Mouse (Mus musculus) midbrain, embryonic 11.5 days (tissue): ENCODE measurements at regions not wholly inside any gene's neighbourhood (a gene's known extent, or its start where the extent isn't known, plus 50 kb on each side); places are given as distances from the start of the nearest gene placed in this dataset.

ENCODE experiments used
- ATAC-seq: fragments of 200-750 bp; cut with Nextera tagmentation; 2 replicates; pipeline ENCODE4 v1.8.0; 2017; ENCODE audit warnings: moderate TSS enrichment, moderate library complexity; ENCODE audit not compliant: low FRiP score
- DNase-seq: peaks from one replicate; pipeline ENCODE4 v3.0.0; 2015; ENCODE audit warnings: low spot score; ENCODE audit errors: missing footprints
- H3K27ac ChIP-seq: fragments of 300-500 bp; sonication (generic); 2 replicates; pipeline ENCODE4 v1.5.1; 2014; ENCODE audit warnings: low read depth, low read length
- H3K27me3 ChIP-seq: fragments of 300-500 bp; sonication (generic); 2 replicates; pipeline ENCODE4 v1.6.1; 2014; ENCODE audit warnings: mild to moderate bottlenecking, low read length, moderate library complexity, mixed read lengths; ENCODE audit not compliant: control insufficient read depth, insufficient read depth
- H3K36me3 ChIP-seq: fragments of 300-500 bp; sonication (generic); 2 replicates; pipeline ENCODE4 v1.6.1; 2014; ENCODE audit warnings: mild to moderate bottlenecking, low read length, moderate library complexity, mixed read lengths; ENCODE audit not compliant: control insufficient read depth, insufficient read depth
- H3K4me1 ChIP-seq: fragments of 300-500 bp; sonication (generic); 2 replicates; pipeline ENCODE4 v1.6.1; 2014; ENCODE audit warnings: low read length; ENCODE audit not compliant: control insufficient read depth, insufficient read depth
- H3K4me2 ChIP-seq: fragments of 300-500 bp; sonication (generic); 2 replicates; pipeline ENCODE4 v1.6.1; 2014; ENCODE audit warnings: mild to moderate bottlenecking, moderate library complexity
- H3K4me3 ChIP-seq: fragments of 300-500 bp; sonication (generic); 2 replicates; pipeline ENCODE4 v1.5.1; 2014; ENCODE audit warnings: low read depth, low read length
- H3K9ac ChIP-seq: fragments of 300-500 bp; sonication (generic); 2 replicates; pipeline ENCODE4 v1.6.1; 2014; ENCODE audit warnings: low read length
- H3K9me3 ChIP-seq: fragments of 300-500 bp; sonication (generic); 2 replicates; pipeline ENCODE4 v1.6.1; 2016; ENCODE audit warnings: low read length; ENCODE audit not compliant: control insufficient read depth
- WGBS: fragments of 180-500 bp; shearing (Covaris S2); extraction: QIAGEN DNeasy Blood & Tissue Kit; methylation state at CpG from one replicate; pipeline ENCODE4 v1.1.7; 2014; 5-methylcytosine and 5-hydroxymethylcytosine counted together

DNA sequence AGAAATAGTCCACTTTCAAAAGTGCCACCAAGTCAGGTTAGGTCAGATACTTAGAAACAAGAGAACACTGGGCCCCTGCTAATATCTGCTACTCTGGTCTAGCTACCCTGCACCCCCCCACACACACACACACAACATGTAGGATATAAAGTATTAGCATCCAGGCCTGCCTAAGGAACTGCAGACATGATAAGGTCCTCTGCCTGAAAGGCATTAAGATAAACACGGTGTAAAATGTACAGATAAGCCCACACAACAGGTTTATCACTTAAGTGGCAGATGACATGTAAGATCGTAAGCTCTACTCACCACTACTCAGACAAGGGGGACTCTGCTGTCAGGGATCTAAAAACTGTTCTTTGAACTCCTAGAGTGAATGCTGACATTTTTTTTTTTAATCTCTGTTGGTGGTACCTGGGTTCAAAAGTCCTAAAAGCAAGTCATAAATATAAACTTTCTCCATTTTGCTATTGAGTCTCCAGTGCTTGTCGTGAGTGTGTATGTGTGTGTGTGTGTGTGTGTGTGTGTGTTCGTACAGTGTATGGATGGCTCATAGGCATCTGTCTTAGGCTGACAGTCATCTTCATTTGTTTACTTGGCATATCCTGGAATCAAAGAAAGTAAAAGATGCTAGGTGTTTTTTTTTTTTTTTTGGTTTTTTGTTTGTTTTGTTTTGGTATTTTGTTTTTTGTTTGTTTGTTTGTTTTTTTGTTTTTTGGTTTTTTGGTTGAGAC lies 52.2 kb downstream of the Gm9817 start:
- Histone ChIP-seq H3K27ac (no peak overlapping the region), H3K9ac (no peak overlapping the region), H3K36me3 (no peaks in the 10 kb centered on the region), H3K4me1 (no peaks in the 10 kb centered on the region), H3K9me3 (no peaks in the 10 kb centered on the region), H3K4me3 (no peak overlapping the region), H3K27me3 (no peaks in the 10 kb centered on the region), H3K4me2 (no peak overlapping the region)
- DNase-seq (no peak), ATAC-seq (no peak)
- 86% methylated on average over 4 of the region's 4 CpGs for WGBS

DNA sequence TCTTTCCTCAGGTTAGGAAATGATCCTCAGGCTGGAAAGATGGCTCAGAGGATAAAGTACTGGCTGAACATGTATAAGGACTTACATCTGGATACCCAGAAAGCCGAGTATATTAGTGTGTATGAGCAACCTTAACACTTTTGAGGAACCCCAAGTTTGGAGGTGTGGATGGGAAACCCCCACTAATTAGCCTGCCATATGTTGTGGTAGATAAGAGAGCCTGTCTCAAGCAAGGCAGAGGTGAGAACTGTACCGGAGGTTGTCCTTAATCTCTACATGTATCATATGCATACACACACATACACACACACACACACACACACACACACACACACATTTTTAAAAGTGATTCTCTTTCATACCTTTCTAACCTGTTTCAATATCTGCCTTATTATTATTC lies 62.1 kb downstream of the Gm9817 start:
- H3K4me2 ChIP-seq, result no peak overlapping the region
- no peaks in the 10 kb centered on the region for H3K9me3 ChIP-seq
- no peaks in the 10 kb centered on the region for H3K27me3 ChIP-seq
- no peak for DNase-seq
- H3K36me3 ChIP-seq, result no peaks in the 10 kb centered on the region
- H3K9ac ChIP-seq, result no peak overlapping the region
- no peak for ATAC-seq
- no peaks in the 10 kb centered on the region for H3K4me1 ChIP-seq
- no peak overlapping the region for H3K4me3 ChIP-seq
- H3K27ac ChIP-seq, result no peak overlapping the region
- WGBS, result 78% methylated on average over 2 of the region's 2 CpGs

GRCm38 (mm10) chr13:45145129-45145528 lies 66.6 kb downstream of the Gm9817 start:
- H3K4me3 ChIP-seq, result no peak overlapping the region
- H3K4me1 ChIP-seq, result no peaks in the 10 kb centered on the region
- 85% methylated on average over 6 of the region's 6 CpGs for WGBS
- no peak for DNase-seq
- H3K9ac ChIP-seq, result no peak overlapping the region
- no peak for ATAC-seq
- H3K36me3 ChIP-seq, result no peaks in the 10 kb centered on the region
- no peak overlapping the region for H3K27ac ChIP-seq
- H3K9me3 ChIP-seq, result no peaks in the 10 kb centered on the region
- H3K27me3 ChIP-seq, result no peaks in the 10 kb centered on the region
- no peak overlapping the region for H3K4me2 ChIP-seq

GRCm38 (mm10) chr13:45156223-45156622 lies 77.7 kb downstream of the Gm9817 start:
- ATAC-seq, result no peak
- 67% methylated on average over 3 of the region's 3 CpGs for WGBS
- DNase-seq, result no peak

GRCm38 (mm10) chr13:45156982-45157381 lies 78.5 kb downstream of the Gm9817 start:
- DNase-seq (no peak), ATAC-seq (no peak)
- no peak overlapping the region for H3K9ac ChIP-seq
- H3K9me3 ChIP-seq, result no peaks in the 10 kb centered on the region
- H3K4me1 ChIP-seq, result no peaks in the 10 kb centered on the region
- no peaks in the 10 kb centered on the region for H3K27me3 ChIP-seq
- no peak overlapping the region for H3K27ac ChIP-seq
- WGBS, result 91% methylated on average over 2 of the region's 2 CpGs
- H3K4me3 ChIP-seq, result no peak overlapping the region
- no peak overlapping the region for H3K4me2 ChIP-seq
- H3K36me3 ChIP-seq, result no peaks in the 10 kb centered on the region

More at GRCm38 (mm10) chr13:45156223-45156622, 77.7 kb downstream of the Gm9817 start:
- Histone ChIP-seq H3K4me1 (no peaks in the 10 kb centered on the region), H3K36me3 (no peaks in the 10 kb centered on the region), H3K9ac (no peak overlapping the region), H3K4me2 (no peak overlapping the region), H3K9me3 (no peaks in the 10 kb centered on the region), H3K27ac (no peak overlapping the region), H3K27me3 (no peaks in the 10 kb centered on the region), H3K4me3 (no peak overlapping the region)

DNA sequence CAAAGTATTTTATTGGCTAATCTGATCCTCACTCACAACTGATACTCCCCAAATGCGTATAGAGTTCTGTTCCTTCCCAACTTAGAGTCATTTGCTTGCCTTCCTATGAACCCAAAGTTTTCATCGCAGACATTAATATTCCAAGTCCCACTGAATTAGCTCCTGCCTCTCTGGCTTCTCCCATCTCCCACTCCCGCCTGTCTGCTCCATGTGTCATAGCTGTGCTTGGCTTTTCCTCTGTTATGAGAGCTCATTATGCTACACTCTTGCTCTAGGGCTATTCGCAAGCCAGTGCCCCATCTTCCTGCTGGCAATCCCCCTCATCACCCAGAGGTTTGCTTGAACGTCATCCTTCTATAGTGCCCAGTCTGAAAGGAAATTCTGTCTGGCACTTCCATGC lies 81.8 kb downstream of the Gm9817 start:
- no peak overlapping the region for H3K4me3 ChIP-seq
- no peaks in the 10 kb centered on the region for H3K27me3 ChIP-seq
- H3K36me3 ChIP-seq, result no peaks in the 10 kb centered on the region
- no peak for ATAC-seq
- H3K9me3 ChIP-seq, result no peaks in the 10 kb centered on the region
- no peak for DNase-seq
- 90% methylated on average over 5 of the region's 5 CpGs for WGBS
- no peak overlapping the region for H3K27ac ChIP-seq
- no peak overlapping the region for H3K9ac ChIP-seq
- H3K4me2 ChIP-seq, result no peak overlapping the region
- no peaks in the 10 kb centered on the region for H3K4me1 ChIP-seq

DNA sequence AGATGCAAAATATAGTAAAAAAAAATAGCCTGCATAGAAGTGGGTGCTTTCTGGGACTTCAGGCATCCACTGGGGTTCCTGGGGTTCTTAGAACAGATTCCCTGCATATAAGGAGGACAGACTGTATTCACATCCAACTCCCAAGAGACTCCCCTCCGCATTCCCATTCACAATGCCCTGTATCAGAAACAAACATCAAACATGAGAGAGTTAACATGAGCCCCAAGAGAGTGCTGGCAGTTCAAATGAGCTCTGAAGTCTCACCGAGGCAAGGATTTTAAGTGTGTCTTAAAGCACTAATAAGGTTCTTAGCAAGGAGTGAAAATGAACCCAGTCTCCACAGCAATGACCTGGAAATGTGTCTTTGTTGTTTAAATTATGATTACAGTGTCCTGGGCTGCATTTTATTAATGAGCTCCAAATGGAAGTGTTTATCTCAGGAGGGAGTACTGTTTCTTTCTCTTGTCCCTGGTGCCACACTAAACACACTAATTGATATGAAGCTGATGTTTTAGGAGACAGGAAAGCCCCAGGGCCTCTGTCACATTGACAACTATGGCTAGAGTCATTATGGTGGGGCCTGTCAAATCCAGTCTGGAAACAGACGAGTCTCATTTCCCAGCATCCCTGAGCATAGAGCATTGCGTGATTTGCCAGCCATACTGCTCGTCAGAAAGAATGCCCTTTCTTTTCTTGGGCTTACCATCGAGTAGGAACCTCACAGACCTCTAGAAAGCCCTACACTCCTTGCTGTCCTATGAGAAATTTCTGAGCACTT lies 85.7 kb downstream of the Gm9817 start:
- Histone ChIP-seq H3K4me1 (no peaks in the 10 kb centered on the region), H3K4me3 (no peak overlapping the region), H3K27ac (no peak overlapping the region), H3K9ac (no peak overlapping the region), H3K36me3 (no peaks in the 10 kb centered on the region), H3K9me3 (no peaks in the 10 kb centered on the region), H3K4me2 (no peak overlapping the region), H3K27me3 (no peaks in the 10 kb centered on the region)
- DNase-seq (no peak), ATAC-seq (no peak)
- WGBS, result 67% methylated on average over 6 of the region's 6 CpGs

- 87% methylated on average over 3 of the region's 3 CpGs for WGBS
- H3K36me3 ChIP-seq, result no peaks in the 10 kb centered on the region
- H3K4me1 ChIP-seq, result no peaks in the 10 kb centered on the region
- H3K9me3 ChIP-seq, result no peaks in the 10 kb centered on the region
- H3K4me2 ChIP-seq, result no peak overlapping the region
- ATAC-seq (no peak), DNase-seq (no peak)
- H3K4me3 ChIP-seq, result no peak overlapping the region
- H3K27ac ChIP-seq, result no peak overlapping the region
- H3K9ac ChIP-seq, result no peak overlapping the region
- H3K27me3 ChIP-seq, result no peaks in the 10 kb centered on the region
Observed at GRCm38 (mm10) chr13:45165159-45165558, 86.7 kb downstream of the Gm9817 start.

GRCm38 (mm10) chr13:45169716-45170115 lies 91.2 kb downstream of the Gm9817 start:
- no peak for DNase-seq
- ATAC-seq, result no peak
- H3K27ac ChIP-seq, result no peak overlapping the region
- H3K4me2 ChIP-seq, result no peak overlapping the region
- H3K9me3 ChIP-seq, result no peaks in the 10 kb centered on the region
- H3K4me1 ChIP-seq, result no peaks in the 10 kb centered on the region
- H3K36me3 ChIP-seq, result no peaks in the 10 kb centered on the region
- no peak overlapping the region for H3K9ac ChIP-seq
- H3K27me3 ChIP-seq, result no peaks in the 10 kb centered on the region
- no peak overlapping the region for H3K4me3 ChIP-seq
